Mouse (Mus musculus) bone marrow macrophage, adult 2 months (primary cell): ENCODE measurements at regions not wholly inside any gene's neighbourhood (a gene's known extent, or its start where the extent isn't known, plus 50 kb on each side); places are given as distances from the start of the nearest gene placed in this dataset.

Source experiments
- CTCF ChIP-seq: IDR thresholded peaks from 2 replicates; pipeline ENCODE4 v1.5.1; 2012; ENCODE audit warnings: low read depth, mild to moderate bottlenecking, low read length, moderate library complexity
- POLR2A ChIP-seq: IDR thresholded peaks from 2 replicates; pipeline ENCODE4 v1.6.1; 2012; ENCODE audit warnings: mild to moderate bottlenecking, low read depth, low read length, borderline replicate concordance

DNA sequence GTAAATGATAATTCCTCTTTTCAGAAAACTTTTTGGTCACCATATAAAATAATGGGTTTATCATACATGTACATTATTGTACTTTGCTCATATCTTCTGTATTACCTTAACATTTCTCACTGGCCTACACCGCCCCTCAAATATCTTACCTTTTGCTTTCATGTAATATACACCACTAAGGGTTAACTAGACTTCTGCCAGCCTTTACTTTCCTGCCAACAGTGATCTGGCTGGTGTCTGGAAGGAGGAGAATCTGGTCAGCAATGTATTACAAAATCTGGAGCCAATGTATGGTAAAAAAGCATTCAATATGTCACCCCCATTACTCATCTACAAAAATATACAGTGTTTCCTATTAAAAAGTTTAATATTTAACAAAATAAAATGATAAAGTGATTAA is 122.6 kb upstream of the Fgf13 start:
- no peak for TF ChIP-seq POLR2A
- no peak for TF ChIP-seq CTCF
